Mouse (Mus musculus): ENCODE measurements around the gene Ess2.

DNA sequence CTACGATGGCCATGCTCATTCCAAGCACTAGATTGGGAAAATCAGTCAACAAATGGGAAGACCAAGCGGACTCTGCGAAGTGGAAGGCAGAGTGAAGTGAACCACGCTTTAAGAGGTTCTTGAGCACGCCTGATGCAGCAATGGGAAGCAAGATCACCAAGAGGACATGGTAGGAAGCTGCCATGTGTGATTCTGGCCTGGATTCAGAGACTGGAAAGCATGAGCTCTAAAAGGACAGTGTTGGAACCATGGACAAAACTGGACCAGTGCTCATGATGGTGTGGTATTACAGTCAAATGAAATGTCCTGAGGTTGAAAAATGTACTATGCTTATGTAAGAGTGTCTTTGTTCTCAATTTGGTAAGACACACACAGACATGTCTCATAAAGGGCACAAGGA is 59.8 kb downstream of the Ess2 start:
- TF ChIP-seq CTCF (IDR thresholded peaks at IDR 0.05; ENCODE audit: insufficient read depth, low read depth, low read length): no peak
- TF ChIP-seq POLR2A (IDR thresholded peaks at IDR 0.05; ENCODE audit: insufficient read depth, low read depth, low read length): no peak

Measured in olfactory bulb, adult 2 months (tissue).